Mouse (Mus musculus) spleen, adult 18-20 months (tissue): Measurements from ENCODE around the gene Mrpl45.
"Not testable (repeated sequence)": the region's sequence is repeated elsewhere in the genome, so short reads cannot be mapped to it uniquely, and the experiment has no call there.

Experiments
- DNase-seq, 2 experiments: peaks; one replicate each; pipeline ENCODE4 v3.0.0; 2022; ENCODE audit warnings: mixed read lengths in 2 of 2

Mrpl45 gene

DNA sequence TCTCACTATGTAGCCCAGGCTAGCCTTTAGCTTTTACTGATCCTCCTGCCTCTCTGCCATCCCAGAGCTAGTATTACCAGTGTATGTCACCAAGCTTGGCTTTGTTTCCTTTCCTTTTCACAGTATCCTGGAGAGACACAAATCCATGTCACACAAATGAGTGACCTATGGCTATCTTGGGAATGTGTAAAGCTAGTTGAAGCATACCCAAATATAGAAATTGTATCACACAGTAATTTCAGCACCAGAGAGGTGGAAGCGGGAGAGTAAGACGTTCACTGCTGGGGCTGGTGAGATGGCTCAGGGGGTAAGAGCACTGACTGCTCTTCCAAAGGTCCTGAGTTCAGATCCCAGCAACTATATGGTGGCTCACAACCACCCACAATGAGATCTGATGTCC is 15.6 kb upstream of the Mrpl45 start:
- DNase-seq = no peak

- DNase-seq = no peak
These were observed 14.1 kb upstream of the Mrpl45 start for GRCm38 (mm10) chr11:97301406-97301805.

- DNase-seq = no peak
These were observed 13.2 kb upstream of the Mrpl45 start for GRCm38 (mm10) chr11:97302231-97302781.

DNA sequence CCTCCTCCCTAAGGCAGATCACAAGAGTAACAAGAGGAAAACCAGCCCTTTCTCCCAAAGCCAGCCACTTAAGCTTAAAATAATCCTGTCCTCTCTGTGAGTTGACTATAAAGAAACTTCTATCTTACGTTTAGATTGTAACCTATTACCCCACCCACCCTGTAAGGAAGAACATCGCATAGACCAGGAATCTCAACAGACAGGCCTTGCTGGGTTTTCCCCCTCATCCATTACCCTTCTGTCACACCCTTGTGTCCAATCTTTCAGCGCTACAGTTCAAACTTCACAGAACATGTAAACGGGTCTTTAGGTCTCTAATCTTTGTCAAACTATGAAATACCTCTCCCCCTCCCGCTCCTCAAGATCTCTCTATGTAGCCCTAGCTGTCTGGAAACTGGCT is 10.9 kb upstream of the Mrpl45 start:
- no peak for DNase-seq

GRCm38 (mm10) chr11:97307294-97308069 is 8.0 kb upstream of the Mrpl45 start:
- no peak for DNase-seq

GRCm38 (mm10) chr11:97308806-97309450 is 6.6 kb upstream of the Mrpl45 start:
- no peak for DNase-seq

- DNase-seq = peak in 1 of 2 experiments; percentile 29
These were observed 6.1 kb upstream of the Mrpl45 start for GRCm38 (mm10) chr11:97309451-97309836.

DNA sequence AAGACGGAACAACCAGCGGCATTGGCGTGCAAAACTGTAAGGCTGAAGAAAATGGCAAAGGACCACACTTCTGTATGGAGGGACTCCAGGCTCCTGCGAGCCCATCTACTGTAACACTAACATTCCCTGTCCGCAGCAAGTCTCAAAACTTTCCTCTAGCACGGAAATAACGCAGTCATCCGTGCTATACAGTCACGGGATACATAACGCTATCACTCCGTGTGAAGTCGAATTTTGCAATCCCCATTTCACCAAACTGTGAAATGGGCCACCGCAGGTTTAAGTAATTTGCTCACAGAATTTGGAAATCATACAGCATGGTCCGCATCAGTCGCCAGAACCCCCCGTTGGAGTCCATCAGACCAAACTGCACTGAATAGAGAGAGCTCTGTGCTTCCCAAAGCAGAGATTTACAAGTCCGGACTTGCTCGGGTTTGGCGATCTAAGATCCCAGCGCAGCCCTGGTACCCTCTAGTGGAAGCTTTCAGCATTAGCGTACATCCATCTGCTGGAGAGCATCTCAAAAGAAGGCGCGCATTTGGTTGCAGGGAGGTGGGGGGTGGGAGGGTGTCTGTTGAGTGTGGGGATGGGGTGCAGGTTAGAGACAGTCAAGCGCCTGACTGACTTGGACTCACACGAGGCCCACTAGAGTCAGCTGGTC is 5.5 kb upstream of the Mrpl45 start:
- peak; percentile 28 to 53 for DNase-seq

GRCm38 (mm10) chr11:97310895-97311631 is 4.5 kb upstream of the Mrpl45 start:
- no peak for DNase-seq

- DNase-seq = not testable (repeated sequence)
These were observed 2.6 kb upstream of the Mrpl45 start for GRCm38 (mm10) chr11:97312871-97313270.

DNA sequence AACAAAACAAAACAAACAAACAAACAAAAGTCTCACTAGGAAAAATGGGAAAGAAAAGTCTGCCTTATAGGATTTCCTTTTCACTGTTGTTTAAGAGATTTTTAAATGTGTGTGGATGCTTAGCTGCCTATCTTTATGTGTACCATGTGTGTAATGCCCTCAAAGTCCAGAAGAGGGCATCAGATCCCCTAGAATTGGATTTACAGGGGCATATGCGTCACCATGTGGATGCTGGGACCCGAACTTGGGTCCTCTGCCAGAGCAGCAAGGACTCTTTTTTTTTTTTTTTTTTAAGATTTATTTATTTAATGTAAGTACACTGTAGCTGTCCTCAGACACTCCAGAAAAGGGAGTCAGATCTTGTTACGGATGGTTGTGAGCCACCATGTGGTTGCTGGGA is 1.4 kb upstream of the Mrpl45 start:
- DNase-seq = no peak

- no peak for DNase-seq
These were observed 589 bp upstream of the Mrpl45 start for GRCm38 (mm10) chr11:97314751-97315503.

DNA sequence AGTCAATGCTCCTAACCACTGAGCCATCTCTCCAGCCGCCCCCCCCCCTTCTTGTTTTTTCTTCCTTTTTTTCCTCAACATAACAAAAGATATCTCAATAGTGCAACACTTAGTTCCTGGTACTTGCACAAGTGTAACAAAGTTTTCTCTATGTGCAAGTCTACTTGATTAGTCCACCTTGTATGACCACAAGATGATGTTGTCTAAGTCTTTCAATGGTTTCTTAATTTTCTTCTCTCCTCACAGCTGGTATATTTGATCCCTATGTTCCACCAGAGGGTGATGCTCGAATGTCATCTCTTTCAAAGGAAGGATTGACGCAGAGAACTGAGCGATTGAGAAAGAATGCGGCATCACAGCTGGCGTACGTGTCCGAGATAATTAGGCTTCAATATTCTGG is 5.7 kb downstream of the Mrpl45 start:
- no peak for DNase-seq

DNA sequence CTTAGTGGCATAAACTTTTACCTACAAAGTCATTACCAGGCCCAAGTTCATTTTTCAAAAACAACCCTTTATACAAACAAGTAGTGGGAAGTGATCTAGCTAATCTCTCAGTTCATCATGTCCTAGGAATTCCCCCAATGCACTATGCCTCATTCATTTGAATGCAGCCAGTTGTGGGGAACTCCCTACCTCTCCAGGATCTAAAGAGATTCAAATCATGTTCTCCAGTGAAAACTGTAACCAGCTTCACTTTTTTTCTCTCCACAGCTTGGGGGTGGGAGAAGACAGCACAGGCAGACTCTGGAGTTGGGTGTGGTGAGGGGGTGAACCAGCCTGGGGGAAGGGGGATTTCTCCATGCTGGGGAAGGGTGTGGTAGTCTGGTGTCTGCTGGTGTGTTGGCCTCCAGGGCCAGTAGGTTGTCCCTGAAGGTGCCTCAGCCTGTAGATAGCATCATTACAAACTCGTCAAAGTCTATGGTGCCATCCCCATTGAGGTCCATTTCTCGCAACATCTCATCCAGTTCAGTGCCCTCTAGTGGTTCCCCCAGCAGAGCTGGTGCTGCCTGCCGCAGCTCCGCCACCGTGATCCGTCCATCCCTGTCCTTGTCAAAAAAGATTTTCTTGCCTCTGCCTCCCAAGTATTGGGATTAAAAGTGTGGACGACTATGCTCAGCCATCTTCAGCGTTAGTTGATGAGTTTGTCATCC is 6.5 kb downstream of the Mrpl45 start:
- not testable (repeated sequence) for DNase-seq

GRCm38 (mm10) chr11:97325224-97325623 is 9.7 kb downstream of the Mrpl45 start:
- DNase-seq = no peak

DNA sequence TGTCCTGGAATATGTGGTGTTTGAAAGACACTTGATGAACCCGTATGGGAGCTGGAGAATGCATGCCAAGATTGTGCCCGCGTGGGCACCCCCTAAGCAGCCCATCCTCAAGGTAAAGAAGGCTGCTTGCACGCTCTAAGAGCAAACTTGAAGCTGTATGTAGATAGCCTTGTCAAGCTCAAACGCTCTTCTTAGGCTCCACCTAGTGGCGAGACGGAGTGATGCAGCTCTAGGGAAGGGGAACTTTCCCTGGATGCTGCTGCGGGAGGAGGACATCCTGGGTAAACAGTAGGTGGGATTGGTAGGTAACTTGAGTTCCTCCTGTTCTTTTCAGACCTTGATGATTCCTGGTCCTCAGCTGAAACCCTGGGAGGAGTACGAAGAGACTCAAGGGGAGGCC is 12.6 kb downstream of the Mrpl45 start:
- DNase-seq = peak; percentile 21 to 58

DNA sequence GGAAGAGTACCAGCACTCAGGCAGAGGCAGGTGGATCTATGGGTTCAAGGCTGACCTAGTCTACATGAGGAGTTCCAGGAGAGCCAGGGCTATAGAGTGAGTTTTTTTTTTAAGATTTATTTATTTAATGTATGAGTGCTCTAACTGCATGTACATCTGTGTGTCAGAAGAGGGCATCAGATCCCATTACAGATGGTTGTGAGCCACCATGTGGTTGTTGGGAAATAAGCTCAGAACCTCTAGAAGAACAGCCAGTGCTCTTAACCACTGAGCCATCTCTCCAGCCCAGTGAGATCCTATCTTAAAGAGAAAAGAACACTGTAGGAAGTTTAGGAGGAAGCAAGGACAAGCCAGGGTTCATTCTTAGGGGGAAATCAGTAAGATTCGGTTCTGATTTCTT is 14.8 kb downstream of the Mrpl45 start:
- DNase-seq = no peak

- DNase-seq = no peak
These were observed 16.0 kb downstream of the Mrpl45 start for GRCm38 (mm10) chr11:97331231-97332190.

DNA sequence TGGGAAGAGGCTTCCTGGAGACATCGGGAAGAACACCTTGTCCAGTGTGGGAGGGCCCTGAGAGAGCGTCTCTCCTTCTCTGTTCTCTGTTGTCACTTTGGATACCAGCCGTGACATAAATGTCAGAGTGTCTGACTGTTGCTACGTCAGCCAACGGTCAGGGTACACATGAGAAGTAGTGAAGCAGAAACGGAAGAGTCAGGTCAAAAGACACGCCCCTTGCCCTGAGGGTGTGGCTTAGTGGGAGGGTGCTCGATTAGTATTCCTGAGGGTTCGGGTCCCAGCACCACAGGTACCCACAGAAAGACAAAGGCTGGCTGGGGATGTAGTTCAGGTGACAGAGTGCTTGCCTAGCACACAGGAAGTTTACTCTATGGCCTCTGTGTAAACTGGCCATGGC is 17.5 kb downstream of the Mrpl45 start:
- DNase-seq = no peak

GRCm38 (mm10) chr11:97333896-97334295 is 18.4 kb downstream of the Mrpl45 start:
- DNase-seq = no peak
